Mouse (Mus musculus): ENCODE results near the gene Dhx58.

DNA sequence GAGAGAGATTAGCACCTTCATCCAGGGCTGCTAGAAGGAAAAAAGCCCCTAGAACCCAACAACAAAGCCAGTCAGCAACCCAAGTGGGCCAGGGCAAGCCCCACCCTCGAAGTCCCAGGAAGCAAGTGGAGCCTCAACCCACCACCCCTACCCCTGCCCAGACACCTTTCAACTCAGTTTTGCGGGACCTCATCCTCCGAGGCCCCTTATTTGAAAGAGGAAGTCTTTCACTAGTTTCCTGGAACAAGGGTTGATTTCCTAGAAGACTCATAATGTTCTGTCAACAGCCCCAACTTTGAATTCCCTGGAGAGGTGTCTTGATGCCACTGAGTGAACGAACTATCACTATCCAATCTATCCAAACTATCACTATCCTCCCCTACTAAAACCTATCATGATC lies 25.9 kb upstream of the Dhx58 start:
- no peak for TF ChIP-seq CTCF (IDR thresholded peaks at IDR 0.05; ENCODE audit: control insufficient read depth, insufficient read depth, insufficient replicate concordance, low read depth, low read length)
- TF ChIP-seq POLR2A (IDR thresholded peaks at IDR 0.05; ENCODE audit: control insufficient read depth, low read depth, low read length): no peak

Measured in testis, adult 2 months (tissue).